Mouse (Mus musculus) ES-Bruce4 (cell line): ENCODE data around the gene Gm11060.

ENCODE experiments used
- CTCF ChIP-seq: IDR thresholded peaks from one replicate; pipeline ENCODE4 v1.8.1; 2011; ENCODE audit warnings: low read depth, low read length
- EP300 ChIP-seq: IDR thresholded peaks from 2 replicates; pipeline ENCODE4 v1.6.1; 2011; ENCODE audit warnings: low read depth, low read length; ENCODE audit not compliant: insufficient read depth
- POLR2A ChIP-seq: IDR thresholded peaks from one replicate; pipeline ENCODE4 v1.8.1; 2011; ENCODE audit warnings: low read length; ENCODE audit not compliant: insufficient read depth

- TF ChIP-seq CTCF, result no peak
- TF ChIP-seq POLR2A, result no peak
- TF ChIP-seq EP300, result no peak
Observed at GRCm38 (mm10) chr2:105099410-105099809, 7.6 kb downstream of the Gm11060 start.
